Mouse (Mus musculus) kidney, postnatal 36 days (tissue): Measurements from ENCODE around the gene Fgfr2.
A peak's percentile ranks its signal among the peaks of the same experiment; 100 is the strongest.

ENCODE experiments used
- DNase-seq, 2 experiments: peaks; one replicate each; pipeline ENCODE4 v3.0.0; 2021 to 2022; ENCODE audit warnings: mixed read lengths in 2 of 2

Gene Fgfr2

DNA sequence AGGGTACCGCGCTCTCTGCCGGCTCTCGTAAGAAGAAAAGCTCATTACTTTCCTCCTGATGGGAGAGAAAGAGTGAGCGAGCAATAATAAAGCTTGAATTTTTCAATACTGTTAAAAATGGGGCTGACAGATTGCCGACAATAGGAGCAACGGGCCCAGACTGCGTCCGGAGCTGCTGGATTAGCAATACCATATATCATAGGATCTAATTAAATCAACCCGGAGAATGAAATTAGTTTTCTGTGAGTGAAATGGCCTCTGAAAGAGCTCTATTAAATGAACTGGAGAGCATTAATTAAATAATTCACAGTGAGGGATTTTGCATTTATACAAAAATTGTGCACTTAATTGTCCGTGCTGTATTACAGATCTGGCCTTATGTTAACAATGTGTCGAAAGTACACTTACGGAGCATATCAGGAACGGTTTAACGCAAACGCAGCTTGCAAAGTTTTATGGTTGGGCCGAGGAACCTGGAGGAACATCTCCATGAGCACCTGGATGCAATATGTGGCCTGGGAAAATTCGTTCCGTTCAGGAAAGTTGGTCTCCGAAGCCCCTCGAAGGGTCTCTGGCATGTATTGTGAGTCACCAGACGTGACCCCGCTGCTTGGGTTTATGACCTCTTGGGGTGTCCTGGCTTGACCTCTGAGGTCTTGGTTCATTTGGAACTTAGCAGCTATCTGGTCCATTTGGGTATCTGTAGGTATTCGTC, 1344.7 kb downstream of the Fgfr2 start:
- DNase-seq: no peak

DNA sequence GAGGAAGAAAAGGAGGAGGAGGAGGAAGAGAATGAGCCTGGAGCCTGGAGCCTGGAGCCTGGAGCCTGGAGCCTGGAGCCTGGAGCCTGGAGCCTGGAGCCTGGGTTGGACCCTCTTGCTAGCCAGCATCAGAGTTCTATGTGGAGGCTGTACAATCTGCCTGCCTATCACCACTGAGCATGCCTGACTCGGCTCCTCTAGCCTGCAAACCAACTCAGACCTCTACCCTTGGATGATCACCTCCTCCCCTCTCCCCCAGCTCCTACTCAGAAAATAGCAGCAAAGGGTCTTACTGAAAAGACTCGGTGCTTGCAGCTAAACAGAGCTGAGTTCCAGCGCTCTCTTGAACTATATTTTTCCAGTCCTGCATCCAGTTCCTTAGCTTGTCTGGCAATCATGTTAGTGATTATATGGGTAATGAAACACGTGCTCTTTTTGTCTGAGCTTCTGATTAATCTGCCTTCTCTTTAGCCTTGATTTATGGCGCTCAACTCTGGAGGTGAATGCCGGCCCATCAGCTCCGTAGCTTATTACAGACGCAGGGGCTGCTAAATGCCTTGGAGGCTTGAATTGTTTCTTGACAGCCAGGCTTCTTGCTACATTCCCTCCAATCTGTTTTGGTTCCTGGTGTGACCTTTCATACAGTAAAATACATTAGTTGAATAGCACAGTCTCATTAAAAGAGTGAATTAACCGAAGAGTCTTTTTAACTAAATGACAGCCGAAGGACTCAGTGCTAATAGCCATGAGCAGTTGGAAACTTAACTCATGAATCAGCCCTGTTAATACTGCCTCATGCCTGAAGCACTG, 1345.5 kb downstream of the Fgfr2 start:
- no peak for DNase-seq

DNA sequence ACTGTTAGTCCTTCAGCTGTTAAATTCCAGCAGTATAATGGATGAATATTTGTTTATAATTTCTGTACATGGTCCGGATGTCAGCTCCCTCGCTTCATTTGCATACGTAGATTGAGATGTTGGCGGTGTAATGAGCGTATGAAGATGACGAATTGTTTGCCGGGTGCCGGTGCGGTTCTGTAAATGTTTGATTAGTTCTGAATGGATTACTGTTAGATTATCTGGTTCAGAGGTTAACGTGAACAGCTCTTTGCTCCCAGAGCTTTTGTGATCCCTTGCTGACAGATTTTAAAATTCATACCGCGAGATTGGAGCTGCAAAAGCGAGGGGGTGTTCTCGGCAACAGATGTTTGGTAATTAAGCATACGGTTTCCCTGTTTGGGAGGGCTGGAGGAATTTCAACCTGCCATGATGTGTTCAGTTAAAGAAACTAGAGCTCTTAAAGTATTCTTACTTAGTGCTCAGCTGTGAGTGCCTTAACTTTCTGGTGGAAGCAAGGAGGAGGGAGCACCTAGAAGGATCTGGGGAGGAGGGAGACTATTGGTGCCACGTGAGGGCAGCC, 1346.9 kb downstream of the Fgfr2 start:
- no peak for DNase-seq

DNA sequence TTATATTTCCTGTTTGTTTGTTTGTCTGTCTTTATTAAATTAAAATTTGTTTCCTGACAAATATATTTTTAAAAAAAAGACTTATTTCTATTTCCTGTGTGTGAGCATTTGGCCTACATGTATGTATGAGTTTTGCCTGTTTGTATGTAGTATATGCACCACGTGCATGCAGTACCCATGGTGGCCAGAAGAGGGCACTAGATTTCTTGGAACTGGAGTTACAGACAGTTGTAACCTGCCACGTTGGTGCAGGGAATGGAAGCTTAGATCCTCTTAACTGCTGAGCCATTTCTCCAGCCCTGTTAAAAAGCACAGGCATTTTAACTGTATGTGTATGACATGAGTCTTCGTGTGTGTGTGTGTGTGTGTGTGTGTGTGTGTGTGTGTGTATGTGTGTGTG, 1365.2 kb downstream of the Fgfr2 start:
- DNase-seq: no peak

DNA sequence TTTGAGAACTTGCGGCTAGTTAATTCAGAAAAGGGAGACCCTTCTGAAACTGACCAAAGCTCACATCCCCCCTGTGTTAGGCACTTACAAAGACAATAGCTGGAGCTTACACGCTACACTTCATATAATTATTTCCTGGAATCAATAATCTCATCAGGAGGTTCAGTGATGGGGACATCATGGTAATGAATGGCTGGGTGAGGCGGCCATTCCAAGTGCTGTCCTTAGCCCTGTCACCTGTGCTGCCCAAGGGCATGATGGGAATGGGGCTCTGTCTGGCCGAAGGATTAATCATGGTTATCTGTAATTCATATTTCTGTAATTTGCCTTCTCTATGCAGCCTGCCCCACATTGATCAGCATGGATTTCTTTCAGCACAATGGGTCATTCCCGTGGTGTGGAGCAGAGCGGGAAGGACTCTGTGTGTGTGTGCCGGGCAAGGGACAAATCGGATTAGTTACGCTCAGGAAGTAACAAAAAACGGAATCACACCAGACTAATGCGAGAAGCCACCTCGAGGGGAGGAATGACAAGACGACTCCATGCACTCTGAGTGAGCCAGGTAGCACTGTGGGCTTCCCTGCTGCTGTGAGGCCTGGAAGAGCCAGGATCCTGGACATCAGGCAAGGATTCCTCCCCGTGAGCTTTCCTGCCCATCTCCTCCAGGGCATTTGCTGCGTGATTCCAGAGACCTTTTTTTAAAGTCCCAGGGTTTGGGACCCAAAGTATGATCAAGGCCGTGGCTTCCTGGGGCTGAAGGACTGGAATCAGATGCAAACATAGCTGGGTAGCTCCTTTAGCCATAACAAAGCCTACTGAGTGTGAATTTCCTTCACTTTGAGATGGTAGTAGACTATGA, 1375.8 kb downstream of the Fgfr2 start:
- DNase-seq: no peak

DNA sequence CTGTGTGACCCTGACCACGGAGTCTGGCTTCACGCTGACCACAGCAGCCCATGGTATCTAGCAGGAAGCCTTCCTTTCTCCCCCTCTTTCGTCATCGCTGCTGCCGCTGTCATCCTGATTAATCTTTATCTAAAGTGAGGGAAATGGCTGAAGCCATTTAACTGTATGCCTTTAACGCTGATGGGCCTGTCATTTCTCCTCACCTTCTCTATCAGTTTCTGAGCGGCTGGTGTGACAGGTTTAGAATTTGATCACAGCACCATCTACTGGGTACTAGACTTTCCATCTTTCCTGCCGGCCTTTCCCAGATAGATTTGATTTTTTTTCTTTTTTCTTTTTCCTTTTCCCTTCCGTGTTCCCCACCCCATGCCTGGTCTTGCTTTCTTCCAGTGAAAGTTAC, 1376.4 kb downstream of the Fgfr2 start:
- DNase-seq: peak in 1 of 2 experiments; percentile 5

DNA sequence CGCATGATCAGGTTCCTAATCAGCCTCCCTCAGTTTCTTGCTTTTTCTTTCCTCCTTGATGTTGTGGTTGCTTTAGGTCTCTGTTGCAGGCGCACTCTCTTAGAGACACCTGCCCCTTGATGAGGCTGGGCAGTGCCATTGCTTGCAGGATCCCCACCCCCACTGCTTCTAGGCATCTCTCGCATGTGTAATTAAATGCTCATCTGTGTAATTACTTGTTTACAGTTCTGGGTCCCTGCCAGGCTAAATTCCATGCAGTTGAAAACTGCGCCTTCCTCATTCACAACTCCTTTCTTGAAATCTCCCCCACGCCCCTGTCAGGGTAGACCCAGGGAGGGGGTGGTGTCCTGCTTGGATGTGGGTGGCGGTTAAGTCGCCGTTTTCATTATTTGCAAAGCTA, 1380.0 kb downstream of the Fgfr2 start:
- no peak for DNase-seq

DNA sequence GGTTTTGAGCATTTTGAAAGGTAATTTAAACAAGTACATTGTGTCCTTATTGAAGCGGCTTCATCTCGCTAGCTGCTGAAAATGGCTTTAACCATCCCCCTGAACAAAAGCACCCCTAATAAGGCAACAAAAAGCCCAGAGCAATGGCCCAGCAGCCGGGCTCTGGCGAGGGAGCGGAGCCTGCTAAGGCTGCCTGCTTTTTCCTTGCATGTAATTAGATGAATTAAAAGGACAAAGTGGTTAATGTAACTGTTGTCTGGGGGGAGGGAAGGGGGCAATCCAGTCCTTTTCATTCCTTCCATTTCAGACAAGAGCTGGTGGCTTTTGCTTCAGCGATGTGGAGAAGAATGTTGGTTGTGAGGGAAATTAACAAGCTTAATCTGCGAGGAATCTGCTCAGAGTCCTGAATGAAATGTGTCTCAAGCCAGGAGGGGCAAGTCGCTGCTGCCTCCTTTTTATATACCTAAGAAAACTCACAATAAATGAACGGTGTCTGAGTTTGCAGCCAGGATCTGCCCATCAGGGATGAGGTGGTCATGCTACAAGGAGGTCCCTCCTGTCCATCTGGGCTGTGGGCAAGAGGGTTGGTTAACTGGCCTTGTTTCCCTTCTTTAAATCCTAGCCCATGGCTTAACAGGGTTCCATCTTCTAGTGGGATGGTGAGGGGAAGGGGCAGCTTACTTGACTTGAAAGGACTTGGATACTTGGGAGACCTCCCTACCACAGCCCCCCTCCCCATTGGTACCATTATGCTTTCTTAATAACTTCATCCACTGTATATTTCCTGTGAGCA, 1400.2 kb downstream of the Fgfr2 start:
- DNase-seq: no peak

DNA sequence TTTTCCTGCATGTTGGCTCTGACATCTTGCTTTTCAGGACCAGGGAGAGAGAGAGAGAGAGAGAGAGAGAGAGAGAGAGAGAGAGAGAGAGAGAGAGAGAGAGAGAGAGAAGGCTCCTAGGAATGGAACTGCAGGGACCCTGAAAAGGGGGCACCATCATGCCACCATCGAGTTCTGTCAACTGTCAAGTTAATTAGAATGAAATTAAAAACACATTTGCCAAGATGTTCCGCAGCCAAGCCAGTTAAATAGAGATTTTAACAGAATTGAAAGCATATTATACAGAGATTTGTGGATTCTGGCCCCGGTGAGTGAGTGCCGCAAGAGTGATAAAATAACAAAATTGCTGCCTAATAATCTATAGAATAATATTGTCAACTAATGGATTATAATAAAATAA, 1400.8 kb downstream of the Fgfr2 start:
- DNase-seq: no peak

DNA sequence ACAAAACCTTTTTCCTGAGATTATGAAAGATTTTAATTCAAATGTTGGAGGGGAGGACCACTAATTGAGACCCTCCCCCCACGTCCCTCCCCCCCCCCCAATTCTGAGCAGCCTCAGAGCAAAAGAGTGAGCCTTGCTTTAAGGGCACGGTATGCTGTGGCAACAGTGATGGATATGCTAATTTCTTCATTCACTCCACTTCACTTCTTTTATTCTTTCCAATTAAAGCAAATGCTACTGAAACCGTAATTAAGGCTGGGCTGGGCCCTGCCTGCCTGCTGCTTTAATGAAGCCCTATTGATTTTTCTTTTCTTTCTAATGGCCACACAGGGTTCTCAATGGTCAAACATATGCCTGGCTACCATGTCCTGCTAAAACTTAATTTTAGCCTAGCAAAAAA, 1404.9 kb downstream of the Fgfr2 start:
- no peak for DNase-seq

DNA sequence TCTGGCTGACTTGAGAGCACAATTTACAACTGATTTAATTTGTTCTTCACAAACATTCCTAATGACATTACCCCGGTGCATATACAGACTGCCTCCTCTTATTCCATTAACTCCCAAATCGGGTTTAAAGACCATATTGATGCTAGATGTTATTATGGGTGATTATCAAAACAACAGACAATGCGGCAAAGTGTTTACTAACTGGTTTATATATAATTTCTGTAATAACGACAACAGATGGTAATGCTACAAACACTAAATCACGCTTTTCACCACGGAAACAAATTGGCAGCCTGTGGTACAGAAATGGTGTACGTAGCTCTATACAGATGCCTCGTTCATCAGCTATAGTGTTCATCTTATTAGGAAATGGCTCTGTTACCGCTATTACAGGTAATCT, 1410.1 kb downstream of the Fgfr2 start:
- DNase-seq: no peak

DNA sequence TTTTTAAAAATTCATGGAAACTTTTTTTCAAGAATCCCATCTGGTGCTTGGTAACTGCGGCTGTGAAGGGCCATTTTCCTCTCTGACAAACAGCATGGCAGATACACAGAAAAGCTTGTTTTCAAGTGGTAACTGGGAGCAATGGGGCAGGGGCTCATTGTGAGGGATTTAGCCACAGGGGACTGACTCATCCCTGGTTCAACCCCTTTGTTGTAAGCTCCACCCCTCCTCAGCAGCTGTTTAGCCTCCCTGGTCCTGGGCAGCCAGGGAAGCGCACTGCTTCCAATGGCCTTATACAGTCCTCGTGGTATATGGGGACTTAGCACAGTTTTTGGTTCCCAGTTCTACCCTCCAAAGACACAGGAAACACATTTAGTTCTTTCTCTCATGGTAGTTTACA, 1426.3 kb downstream of the Fgfr2 start:
- no peak for DNase-seq

DNA sequence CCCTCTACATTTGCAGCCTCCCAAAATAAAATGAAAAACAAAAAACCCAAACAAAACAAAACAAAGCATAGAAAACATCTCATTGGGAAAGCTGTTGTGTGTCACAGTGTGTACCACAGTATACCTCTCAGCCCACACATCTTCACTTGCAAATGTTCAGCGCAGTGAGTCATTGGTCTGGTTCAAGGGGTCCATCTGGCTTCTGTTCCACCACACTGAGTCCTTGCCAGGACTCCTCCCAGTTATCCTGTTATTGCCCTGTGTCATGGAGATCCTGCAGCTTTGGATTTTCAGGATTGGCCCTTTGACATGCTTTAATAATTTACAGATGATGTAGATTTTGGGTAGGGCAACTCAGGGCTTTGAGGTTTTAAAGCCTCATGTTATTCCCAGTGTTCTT, 1435.8 kb downstream of the Fgfr2 start:
- no peak for DNase-seq

DNA sequence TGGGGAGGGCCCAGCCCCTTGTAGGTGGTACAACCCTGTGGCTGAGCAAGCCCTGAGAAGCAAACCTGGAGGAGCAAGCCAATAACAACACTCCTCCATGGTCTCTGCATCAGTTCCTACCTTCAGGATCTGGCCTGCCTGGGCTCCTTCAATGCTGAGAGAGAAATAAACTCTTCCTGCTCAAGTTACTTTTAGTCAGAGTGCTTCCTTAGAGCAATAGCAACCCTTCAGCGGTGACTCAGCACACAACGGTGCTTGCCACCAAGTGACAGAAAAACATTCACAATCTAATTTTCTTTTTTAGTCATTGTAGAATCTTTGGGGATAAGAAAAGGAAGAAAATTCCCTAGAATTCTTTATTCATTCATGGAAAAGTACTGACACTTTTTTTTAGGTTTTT, 1446.0 kb downstream of the Fgfr2 start:
- DNase-seq: no peak

DNA sequence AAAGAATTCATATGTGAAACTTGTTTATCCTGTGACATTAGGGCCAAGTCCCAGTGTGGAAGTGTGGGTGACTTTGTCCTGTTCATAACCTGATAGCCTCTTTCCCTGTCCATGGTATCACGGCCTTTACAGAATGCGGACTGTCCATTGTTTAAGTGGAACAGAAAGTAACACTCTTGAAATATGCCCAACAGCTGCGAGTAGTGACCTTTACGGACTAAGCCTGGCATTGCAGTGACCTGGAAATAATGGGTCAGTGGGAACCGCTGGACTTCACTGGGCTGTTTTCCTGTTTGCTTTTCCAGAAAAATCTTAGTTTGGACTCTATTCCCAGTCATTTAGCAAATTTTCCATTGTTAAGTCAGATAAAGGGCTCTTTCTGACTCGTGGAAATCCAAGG, 1452.6 kb downstream of the Fgfr2 start:
- no peak for DNase-seq

DNA sequence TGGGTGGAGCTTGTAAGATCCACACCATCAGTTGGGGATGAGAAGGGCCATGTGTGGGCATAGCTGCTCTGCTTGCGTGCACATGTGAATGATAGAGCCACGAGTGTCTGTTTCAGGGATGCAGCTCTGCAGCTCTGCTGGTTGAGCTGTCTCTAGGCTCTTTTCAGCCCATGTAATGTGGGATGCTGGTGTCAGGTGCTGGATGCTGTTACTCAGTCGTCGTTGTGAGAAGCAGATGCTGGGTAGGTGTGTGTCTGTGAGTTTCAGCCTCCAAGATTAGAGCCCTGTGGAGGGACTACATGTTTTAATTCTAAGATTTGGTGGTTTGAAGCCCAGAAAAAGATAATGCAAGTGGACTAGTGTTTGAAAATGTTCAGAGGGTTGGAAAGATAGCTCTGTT, 1453.8 kb downstream of the Fgfr2 start:
- DNase-seq: no peak

DNA sequence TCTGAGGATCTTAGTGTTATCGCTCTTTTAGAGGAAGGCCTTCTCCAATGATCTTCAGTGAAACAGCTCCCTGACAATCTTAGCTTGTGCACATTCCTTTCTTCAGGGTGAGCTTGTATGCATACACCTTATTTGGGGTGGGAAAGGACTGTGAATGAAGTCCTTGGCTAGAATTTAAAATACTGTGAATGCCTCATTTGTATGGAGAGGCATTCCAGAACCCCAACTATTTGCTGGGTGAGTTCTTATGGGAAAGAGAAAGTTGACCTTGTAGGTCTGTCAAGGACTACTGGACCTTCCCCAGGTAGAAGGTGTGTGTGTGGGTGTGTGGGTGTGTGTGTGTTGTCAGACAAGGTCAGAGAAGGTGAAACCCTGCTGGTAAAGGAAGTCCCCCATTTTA, 1462.4 kb downstream of the Fgfr2 start:
- no peak for DNase-seq

DNA sequence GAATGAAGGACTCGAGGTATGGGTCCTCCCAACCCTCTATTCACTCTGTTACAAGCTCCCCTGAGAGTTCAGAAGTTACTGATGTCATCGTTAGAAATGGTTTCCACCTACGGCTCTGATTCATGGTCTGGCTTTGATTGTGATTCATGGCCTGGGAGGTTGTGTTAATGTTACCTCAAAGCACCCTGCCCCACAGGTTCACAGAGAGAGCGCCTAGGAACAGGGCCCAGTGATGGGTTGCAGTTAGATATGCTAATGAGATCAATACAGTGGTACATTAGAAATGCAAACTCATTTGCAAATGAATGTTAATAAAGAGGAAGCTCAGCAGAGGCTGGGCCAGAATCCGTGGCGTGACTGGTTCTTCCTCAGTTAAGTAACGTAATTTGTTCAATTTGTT, 1467.1 kb downstream of the Fgfr2 start:
- DNase-seq: no peak

DNA sequence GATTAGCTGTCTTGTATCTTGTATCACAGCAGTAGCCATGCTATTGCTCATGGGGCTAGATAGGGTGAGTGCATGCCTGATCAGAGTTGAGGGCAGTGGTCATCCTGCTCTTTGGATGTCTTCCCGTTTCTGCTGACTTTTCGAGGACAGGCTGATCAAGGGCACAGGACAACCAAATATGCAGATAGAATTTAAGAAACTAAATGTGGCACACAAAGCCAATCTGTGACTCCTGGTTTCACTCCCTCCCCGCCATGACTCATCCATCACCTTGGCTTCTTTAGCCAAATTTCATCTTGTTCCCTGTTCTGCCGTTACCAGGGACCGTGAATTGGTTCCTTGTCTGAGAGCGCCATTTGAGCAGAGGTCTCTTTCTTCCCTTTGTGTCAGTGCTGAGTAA, 1469.7 kb downstream of the Fgfr2 start:
- no peak for DNase-seq

DNA sequence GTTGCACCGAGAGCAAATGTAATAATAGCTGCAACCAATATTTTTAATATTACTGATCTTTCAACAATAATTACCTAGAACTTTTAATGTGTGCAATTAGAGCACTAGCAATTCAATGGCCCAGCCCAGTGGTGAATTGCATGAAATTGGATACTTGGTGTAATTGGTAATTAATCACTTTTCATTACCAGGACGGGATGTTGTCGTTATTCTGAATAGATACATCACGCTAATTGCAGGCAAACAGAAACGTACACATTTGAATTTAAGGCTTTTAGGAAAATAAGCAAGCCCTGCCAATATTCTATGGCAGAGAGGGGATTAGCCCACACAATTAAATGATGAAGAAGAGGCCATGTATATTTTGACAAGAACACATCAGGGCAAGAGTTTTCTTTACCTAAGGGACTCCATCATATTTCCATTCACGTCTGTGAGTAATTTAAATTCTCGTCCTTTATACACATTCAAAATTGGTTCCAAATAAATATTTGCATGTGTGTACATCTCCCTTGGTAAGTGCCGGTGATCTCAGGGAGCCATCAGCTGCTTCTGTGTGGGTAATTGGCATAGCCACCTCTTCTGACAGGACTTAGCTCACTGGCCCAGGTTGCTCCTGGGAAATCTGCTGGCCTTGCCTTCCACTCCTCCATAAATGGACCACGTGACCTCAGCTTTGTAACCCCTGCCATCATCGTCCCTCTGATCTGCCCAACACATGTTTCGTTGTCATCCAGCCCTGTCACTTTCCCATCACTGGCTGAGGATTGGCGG, 1471.0 kb downstream of the Fgfr2 start:
- DNase-seq: no peak

DNA sequence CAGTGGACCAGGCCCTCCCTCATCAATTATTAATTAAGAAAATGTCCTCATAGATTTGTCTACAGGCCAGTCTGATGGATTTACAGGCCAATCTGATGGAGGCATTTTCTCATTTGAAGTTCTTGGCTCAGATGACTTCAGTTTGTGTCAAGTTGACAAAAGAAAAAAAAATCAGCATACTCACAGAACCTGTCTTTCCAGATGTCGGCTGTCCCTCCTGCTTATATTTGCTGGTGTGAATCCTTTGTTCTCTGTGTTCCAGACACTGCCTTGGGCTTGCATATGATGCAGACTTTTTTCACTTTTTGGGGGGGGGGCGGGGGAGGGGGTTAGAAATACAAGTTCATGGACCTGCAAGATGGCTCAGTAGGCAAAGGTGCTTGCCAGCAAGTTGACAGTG, 1472.9 kb downstream of the Fgfr2 start:
- no peak for DNase-seq

DNA sequence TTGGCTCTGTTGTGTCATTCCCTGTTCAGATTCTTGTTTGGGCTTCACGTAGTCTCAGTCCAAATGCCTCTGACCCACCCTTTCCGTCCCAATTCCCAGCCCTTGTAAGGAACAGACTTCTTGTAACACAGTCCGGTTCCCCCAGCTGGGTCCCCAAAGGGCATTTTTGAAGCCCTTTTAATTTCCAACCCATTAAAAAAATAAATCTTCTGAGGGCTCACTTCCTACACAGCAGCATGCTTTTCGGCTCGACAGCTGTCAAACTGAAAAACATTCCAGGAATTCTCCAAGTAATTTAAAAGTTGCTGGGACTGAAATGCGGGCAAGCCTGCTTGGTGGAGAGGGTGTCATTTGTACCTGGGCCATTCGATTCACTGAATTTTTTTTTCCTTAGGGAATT, 1474.9 kb downstream of the Fgfr2 start:
- DNase-seq: no peak
